Mouse (Mus musculus): Measurements from ENCODE around the gene Clcc1. TPM values are rescaled to one million over a fixed set of nuclear protein-coding genes. Genes with fewer than 3 reads are reported as not detected.
A peak's percentile ranks its signal among the peaks of the same experiment; 100 is the strongest.
"Not testable (repeated sequence)": the region's sequence is repeated elsewhere in the genome, so short reads cannot be mapped to it uniquely, and the experiment has no call there.

Clcc1 gene
- total RNA-seq (2021), result 10 to 100 TPM; 34.6 to 37.2 TPM
- long read RNA-seq, experiment 1, transcript Clcc1-202 (12 exons, 2,043 nt), result major isoform, 11 of 47 reads
- long read RNA-seq, experiment 1, partial matches to known transcripts, result 2 of 47 reads
- long read RNA-seq, experiment 1, other reads (novel, unspliced or antisense), result 34 of 47 reads
- long read RNA-seq, experiment 2, transcript Clcc1-202 (12 exons, 2,043 nt), result major isoform, 8 of 47 reads
- long read RNA-seq, experiment 2, partial matches to known transcripts, result 1 of 47 reads
- long read RNA-seq, experiment 2, other reads (novel, unspliced or antisense), result 38 of 47 reads

- intact Hi-C loops (cut with DNase I), result loop anchor here (5.0 kb wide), 1 partner anchor 92 kb away; the partner anchor contains the start of gene Tmem167b
- no peak for TF ChIP-seq CTCF (IDR thresholded peaks at IDR 0.05)
- Histone ChIP-seq H3K4me3 (peak within 1 kb of the TSS; percentile 94), H3K27ac (peak within 1 kb of the TSS; percentile 99)
- peak; percentile 98 for DNase-seq
Measured at GRCm38 (mm10) chr3:108653710-108654379, at the start of gene Clcc1. Gene Clcc1 (plus strand): TSS chr3:108653913.

DNA sequence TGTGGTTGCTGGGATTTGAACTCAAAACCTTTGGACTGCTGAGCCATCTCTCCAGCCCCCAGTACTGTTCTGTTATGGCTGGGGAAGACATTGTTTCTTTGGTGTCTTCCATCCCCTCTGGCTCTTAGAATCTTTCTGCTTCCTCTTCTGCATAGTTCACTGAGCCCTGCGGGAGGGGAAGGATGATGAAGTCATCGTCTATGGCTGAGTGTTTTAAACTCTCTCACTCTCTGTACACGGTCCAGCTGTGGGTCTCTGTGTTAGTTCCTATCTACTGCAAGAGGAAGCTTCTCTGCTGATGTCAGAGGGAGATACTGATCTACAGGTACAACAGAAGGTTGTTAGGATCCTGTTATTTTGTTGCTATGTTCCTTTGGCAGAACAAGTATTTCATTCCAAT lies 44.8 kb upstream of the Clcc1 start:
- no peak for DNase-seq
- no peak overlapping the region for H3K27ac ChIP-seq
- intact Hi-C loops (cut with DNase I), result no loop called here
- no peak overlapping the region for H3K4me3 ChIP-seq
- no peak for TF ChIP-seq CTCF (IDR thresholded peaks at IDR 0.05)

- Histone ChIP-seq H3K4me3 (no peak overlapping the region), H3K27ac (no peak overlapping the region)
- peak; percentile 31 for DNase-seq
- no peak for TF ChIP-seq CTCF (IDR thresholded peaks at IDR 0.05)
- intact Hi-C loops (cut with DNase I), result no loop called here
Measured at GRCm38 (mm10) chr3:108634761-108635160, 19.0 kb upstream of the Clcc1 start.

DNA sequence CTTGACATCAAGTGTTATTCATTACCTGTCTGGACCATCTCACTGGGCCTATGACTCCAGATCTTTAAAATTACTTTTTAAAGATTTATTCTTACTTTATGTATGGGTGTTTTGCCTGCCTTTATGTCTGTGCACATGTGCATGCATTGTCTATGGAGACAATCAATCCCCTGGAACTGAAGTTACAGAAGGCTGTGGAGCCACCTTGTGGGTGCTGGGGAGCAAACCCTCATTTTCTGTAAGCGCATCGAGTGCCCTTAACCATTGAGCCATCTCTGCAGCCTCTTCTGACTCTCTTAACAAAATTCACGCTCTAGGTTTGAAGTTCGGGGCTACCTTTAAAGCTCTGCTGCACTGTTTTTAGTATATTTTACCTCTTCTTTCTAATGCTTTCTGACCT lies 14.3 kb upstream of the Clcc1 start:
- Histone ChIP-seq H3K27ac (no peak overlapping the region), H3K4me3 (no peak overlapping the region)
- no peak for DNase-seq
- intact Hi-C loops (cut with DNase I), result no loop called here
- no peak; the same call in 1 of the 2 replicates for TF ChIP-seq CTCF (IDR thresholded peaks at IDR 0.05)

- Histone ChIP-seq H3K4me3 (no peak overlapping the region), H3K27ac (no peak overlapping the region)
- no peak for TF ChIP-seq CTCF (IDR thresholded peaks at IDR 0.05)
- no peak for DNase-seq
- intact Hi-C loops (cut with DNase I), result no loop called here
Measured at GRCm38 (mm10) chr3:108640998-108641397, 12.7 kb upstream of the Clcc1 start.

GRCm38 (mm10) chr3:108644856-108645255 lies 8.9 kb upstream of the Clcc1 start:
- TF ChIP-seq CTCF (IDR thresholded peaks at IDR 0.05), result no peak
- no peak for DNase-seq
- Histone ChIP-seq H3K4me3 (no peak overlapping the region), H3K27ac (no peak overlapping the region)
- intact Hi-C loops (cut with DNase I), result no loop called here

DNA sequence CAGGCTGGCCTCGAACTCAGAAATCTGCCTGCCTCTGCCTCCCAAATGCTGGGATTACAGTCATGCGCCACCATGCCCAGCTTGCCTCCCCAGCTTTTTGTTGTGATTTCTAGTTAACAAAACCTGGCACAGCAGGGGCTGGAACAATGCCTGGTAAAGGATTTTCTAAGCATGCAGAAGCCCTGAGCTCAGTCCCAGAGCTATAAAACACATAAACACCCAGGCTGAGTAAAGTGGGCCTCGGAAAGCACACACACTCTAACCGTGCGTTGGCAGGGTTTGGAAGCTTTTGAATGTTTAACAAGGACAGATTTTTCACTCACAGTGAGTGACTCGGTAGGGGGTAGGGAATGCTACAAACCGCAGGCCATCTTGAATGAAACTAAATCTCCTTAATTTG lies 7.7 kb upstream of the Clcc1 start:
- intact Hi-C loops (cut with DNase I), result no loop called here
- no peak for DNase-seq
- TF ChIP-seq CTCF (IDR thresholded peaks at IDR 0.05), result no peak

DNA sequence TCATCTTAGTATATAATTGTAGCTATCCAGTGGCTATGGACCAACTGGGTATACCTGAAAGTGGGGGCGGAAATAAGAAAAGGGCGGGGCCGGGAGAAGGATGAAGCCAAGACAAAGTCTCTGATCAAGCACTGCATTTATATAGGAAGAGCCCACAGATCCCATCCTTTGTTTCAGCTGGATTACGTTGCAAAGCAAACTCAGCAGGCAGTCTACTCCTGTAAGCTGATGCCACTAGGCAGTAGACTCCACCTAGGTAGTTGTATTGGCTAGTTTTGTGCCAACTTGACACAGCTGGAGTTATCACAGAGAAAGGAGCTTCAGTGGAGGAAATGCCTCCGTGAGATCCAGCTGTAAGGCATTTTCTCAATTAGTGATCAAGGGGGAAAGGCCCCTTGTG lies 6.0 kb upstream of the Clcc1 start:
- DNase-seq; intact Hi-C loops (cut with DNase I); H3K27ac ChIP-seq; H3K4me3 ChIP-seq: not testable (repeated sequence)

More for the DNA sequence above, 7.7 kb upstream of the Clcc1 start:
- H3K27ac ChIP-seq, result no peak overlapping the region
- no peak overlapping the region for H3K4me3 ChIP-seq

DNA sequence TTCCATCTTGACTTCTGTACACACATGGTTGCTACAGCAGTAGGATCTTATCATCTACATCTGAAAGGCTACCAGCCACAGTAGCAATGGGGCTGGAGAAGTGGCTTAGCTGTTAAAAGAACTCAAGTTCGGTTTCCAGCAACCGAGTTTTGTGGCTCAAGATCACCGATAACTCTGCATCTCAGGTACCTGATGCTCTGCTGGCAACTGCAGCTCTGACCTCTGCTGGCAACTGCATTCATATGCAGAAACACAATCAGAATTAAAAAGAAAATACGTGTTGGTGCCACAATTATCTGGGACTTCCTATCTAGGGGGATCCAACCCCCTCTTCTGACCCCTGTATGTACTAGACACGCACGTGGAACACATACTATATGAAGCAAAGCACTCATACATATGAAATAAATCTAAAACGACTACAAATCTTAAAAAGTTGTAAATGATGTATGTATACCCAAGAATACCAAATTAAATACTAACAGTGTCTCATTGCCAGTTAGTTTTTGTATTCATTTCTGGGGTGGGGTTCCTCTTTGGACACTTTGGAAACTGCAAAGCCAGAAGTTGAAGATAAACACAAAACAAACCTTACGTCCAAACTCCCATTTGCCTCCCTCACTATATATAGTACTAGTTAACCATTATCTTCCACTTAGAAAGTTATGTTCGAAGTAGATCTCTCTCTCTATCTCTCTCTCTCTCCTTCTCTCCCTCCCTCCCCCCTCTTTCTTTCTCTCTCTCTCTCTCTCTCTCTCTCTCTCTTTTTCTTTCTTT lies 659 bp upstream of the Clcc1 start:
- intact Hi-C loops (cut with DNase I), result loop anchor here (5.0 kb wide), 1 partner anchor 91 kb away; the partner anchor contains the start of gene Tmem167b
- peak overlapping the region; percentile 99 for H3K27ac ChIP-seq
- peak; percentile 9; the same call in 1 of the 2 replicates for TF ChIP-seq CTCF (IDR thresholded peaks at IDR 0.05)

GRCm38 (mm10) chr3:108654566-108654965 lies 853 bp downstream of the Clcc1 start:
- DNase-seq, result no peak
- Histone ChIP-seq H3K4me3 (peak overlapping the region; percentile 94), H3K27ac (peak overlapping the region; percentile 99)
- intact Hi-C loops (cut with DNase I), result loop anchor here (5.0 kb wide), 1 partner anchor 92 kb away; the partner anchor contains the start of gene Tmem167b
- TF ChIP-seq CTCF (IDR thresholded peaks at IDR 0.05), result no peak

More for the DNA sequence above, 659 bp upstream of the Clcc1 start:
- no peak for DNase-seq
- peak overlapping the region; percentile 94 for H3K4me3 ChIP-seq

DNA sequence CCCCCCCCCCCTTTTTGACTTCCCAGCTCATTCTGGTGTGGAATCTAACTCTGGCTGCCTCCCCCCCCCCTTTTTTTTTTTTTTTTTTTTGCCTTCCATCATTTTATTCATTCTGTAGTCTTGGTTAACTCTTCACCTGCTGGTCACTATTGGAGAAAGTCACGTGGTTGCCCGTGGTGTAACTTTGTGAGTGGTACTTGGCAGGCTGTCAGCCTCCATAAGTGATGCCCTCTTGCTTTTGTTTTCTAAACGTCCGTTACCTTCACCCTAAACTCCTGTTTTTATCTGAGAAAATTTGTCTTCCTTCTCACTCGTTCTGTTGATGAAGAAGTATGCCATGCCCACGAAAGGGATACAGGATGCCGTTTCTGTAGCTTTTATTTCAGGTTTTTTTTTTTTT lies 1.8 kb downstream of the Clcc1 start:
- intact Hi-C loops (cut with DNase I), result no loop called here

GRCm38 (mm10) chr3:108658612-108659011 lies 4.9 kb downstream of the Clcc1 start:
- intact Hi-C loops (cut with DNase I), result no loop called here
- no peak for DNase-seq
- H3K27ac ChIP-seq, result no peak overlapping the region
- no peak for TF ChIP-seq CTCF (IDR thresholded peaks at IDR 0.05)
- no peak overlapping the region for H3K4me3 ChIP-seq

More for the DNA sequence above, 1.8 kb downstream of the Clcc1 start:
- no peak overlapping the region for H3K4me3 ChIP-seq
- TF ChIP-seq CTCF (IDR thresholded peaks at IDR 0.05), result no peak
- no peak for DNase-seq
- no peak overlapping the region for H3K27ac ChIP-seq

DNA sequence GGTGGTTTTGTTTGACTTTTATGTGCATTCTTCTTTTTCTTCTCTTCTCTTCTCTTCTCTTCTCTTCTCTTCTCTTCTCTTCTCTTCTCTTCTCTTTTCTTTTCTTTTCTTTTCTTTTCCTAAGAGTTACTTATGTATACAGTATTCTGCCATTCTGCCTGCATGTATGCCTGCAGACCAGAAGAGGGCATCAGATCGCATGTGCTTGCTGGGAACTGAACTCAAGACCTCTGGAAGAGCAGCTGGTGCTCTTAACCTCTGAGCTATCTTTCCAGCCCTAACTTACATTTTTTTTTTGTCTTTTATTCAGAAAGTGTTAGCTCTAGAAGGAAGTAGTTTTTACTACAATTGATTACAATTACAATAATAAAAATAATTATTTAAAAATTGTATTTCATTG lies 7.2 kb downstream of the Clcc1 start:
- peak; percentile 27; the same call in 1 of the 2 replicates for TF ChIP-seq CTCF (IDR thresholded peaks at IDR 0.05)
- Histone ChIP-seq H3K4me3 (no peak overlapping the region), H3K27ac (no peak overlapping the region)
- DNase-seq, result no peak
- intact Hi-C loops (cut with DNase I), result no loop called here
